Comparison of ENCODE assay signal across 31 mouse cellular contexts in the genomic region with DNA sequence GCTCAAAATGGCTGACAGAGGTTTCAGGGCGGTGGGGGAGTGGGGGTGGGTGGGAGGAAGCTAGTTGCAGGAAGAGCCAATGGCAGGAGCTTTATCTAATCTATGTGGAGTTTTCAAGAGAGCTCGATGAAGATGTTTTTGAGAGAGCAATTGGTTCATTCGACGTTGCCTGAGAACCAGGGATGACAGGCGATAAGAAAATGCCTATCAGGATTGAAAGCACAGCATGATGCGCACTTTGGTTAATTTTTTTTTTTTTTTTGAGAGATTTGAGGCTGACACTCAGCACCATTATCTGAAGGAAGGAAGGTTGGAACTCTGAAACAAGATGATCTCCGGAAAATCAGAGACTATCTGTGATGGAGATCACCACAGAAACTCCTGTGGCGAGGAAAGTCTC.
"Had no signal": no experiment of that assay in that cellular context is flagged by ENCODE, and none has a peak within 500 bp of the region (broad histone marks: within the 10 kb centered on the region; RNA-seq: fewer than 3 reads in every experiment).

No protein-coding gene starts in this region.

- H3K27me3 ChIP-seq: limb, embryonic 12.5 days; limb, embryonic 13.5 days; limb, embryonic 15.5 days; lung, embryonic 15.5 days; midbrain, embryonic 12.5 days; midbrain, embryonic 13.5 days; midbrain, embryonic 15.5 days had no signal

- H3K9ac ChIP-seq: limb, embryonic 12.5 days; limb, embryonic 13.5 days; limb, embryonic 15.5 days; liver, embryonic 12.5 days; liver, embryonic 13.5 days; liver, embryonic 14.5 days; liver, embryonic 15.5 days; liver, postnatal 0 days; lung, embryonic 14.5 days; lung, embryonic 15.5 days; midbrain, embryonic 12.5 days; midbrain, embryonic 13.5 days; midbrain, embryonic 15.5 days had no signal

- H3K4me3 ChIP-seq: limb, embryonic 10.5 days; limb, embryonic 12.5 days; limb, embryonic 13.5 days; limb, embryonic 15.5 days; liver, embryonic 12.5 days; liver, embryonic 13.5 days; liver, embryonic 15.5 days; lung, embryonic 15.5 days; megakaryocyte, embryonic 14.5 days; midbrain, embryonic 10.5 days; midbrain, embryonic 12.5 days; midbrain, embryonic 13.5 days; midbrain, embryonic 15.5 days; myocyte had no signal

- H3K9me3 ChIP-seq: limb, embryonic 10.5 days; limb, embryonic 12.5 days; limb, embryonic 13.5 days; limb, embryonic 15.5 days; liver, embryonic 12.5 days; liver, embryonic 13.5 days; liver, embryonic 15.5 days; lung, embryonic 15.5 days; midbrain, embryonic 10.5 days; midbrain, embryonic 12.5 days; midbrain, embryonic 13.5 days; midbrain, embryonic 15.5 days had no signal

- H3K27ac ChIP-seq: limb, embryonic 10.5 days; limb, embryonic 12.5 days; limb, embryonic 13.5 days; limb, embryonic 15.5 days; liver, embryonic 12.5 days; liver, embryonic 13.5 days; liver, embryonic 14.5 days; liver, embryonic 15.5 days; lung, embryonic 15.5 days; macrophage; midbrain, embryonic 10.5 days; midbrain, embryonic 12.5 days; midbrain, embryonic 13.5 days; midbrain, embryonic 15.5 days had no signal

- ATAC-seq: liver, embryonic 12.5 days; liver, postnatal 0 days; lung, postnatal 0 days; midbrain, embryonic 13.5 days; midbrain, embryonic 15.5 days; midbrain, embryonic 16.5 days had no signal

- DNase-seq: left cerebral cortex, postnatal 4 days; liver; liver, embryonic 13.5 days; liver, postnatal 0 days; lung, adult 18-20 months; lung, adult 2 months; lung, embryonic 14.5 days; lung, postnatal 10 days; lung, postnatal 14 days; lung, postnatal 36 days; lung, postnatal 4 days; midbrain, embryonic 14.5 days had no signal

- H3K4me1 ChIP-seq: limb, embryonic 10.5 days; limb, embryonic 12.5 days; limb, embryonic 13.5 days; limb, embryonic 15.5 days; liver, embryonic 12.5 days; liver, embryonic 13.5 days; liver, embryonic 15.5 days; lung, embryonic 15.5 days; midbrain, embryonic 10.5 days; midbrain, embryonic 12.5 days; midbrain, embryonic 13.5 days; midbrain, embryonic 15.5 days had no signal

- H3K36me3 ChIP-seq: limb, embryonic 10.5 days; limb, embryonic 12.5 days; limb, embryonic 13.5 days; limb, embryonic 15.5 days; liver, embryonic 12.5 days; liver, embryonic 13.5 days; liver, embryonic 15.5 days; lung, embryonic 15.5 days; midbrain, embryonic 10.5 days; midbrain, embryonic 12.5 days; midbrain, embryonic 13.5 days; midbrain, embryonic 15.5 days had no signal

- H3K4me2 ChIP-seq: limb, embryonic 12.5 days; limb, embryonic 13.5 days; limb, embryonic 15.5 days; liver, embryonic 11.5 days; liver, embryonic 12.5 days; liver, embryonic 13.5 days; liver, embryonic 15.5 days; lung, embryonic 14.5 days; lung, embryonic 15.5 days; midbrain, embryonic 11.5 days; midbrain, embryonic 12.5 days; midbrain, embryonic 13.5 days; midbrain, embryonic 15.5 days had no signal
